Mouse (Mus musculus) gastrocnemius, postnatal 10 days (tissue): Measurements from ENCODE around the gene Agbl3. TPM values are rescaled to one million over a fixed set of nuclear protein-coding genes. Genes with fewer than 3 reads are reported as not detected.

Experiments used
- DNase-seq: peaks from one replicate; pipeline ENCODE4 v3.0.0; 2021; ENCODE audit warnings: mixed read lengths
- total RNA-seq, 2 experiments: library from RNA; stranded (reverse); gene quantifications; 2 replicates each; pipeline ENCODE4 v1.2.3; 2021

The Agbl3 gene
- total RNA-seq, 2 experiments from 2014 or later = 4.6 to 5.5 TPM

- DNase-seq = no peak
Observed at GRCm38 (mm10) chr6:34796881-34797280, 16.6 kb downstream of the Agbl3 start.

GRCm38 (mm10) chr6:34797887-34798286 lies 17.7 kb downstream of the Agbl3 start:
- DNase-seq = no peak

GRCm38 (mm10) chr6:34805582-34805981 lies 25.4 kb downstream of the Agbl3 start:
- DNase-seq = no peak

GRCm38 (mm10) chr6:34810651-34811050 lies 30.4 kb downstream of the Agbl3 start:
- no peak for DNase-seq

- DNase-seq = no peak
Observed at GRCm38 (mm10) chr6:34824406-34824805, 44.2 kb downstream of the Agbl3 start.

GRCm38 (mm10) chr6:34832352-34832751 lies 52.1 kb downstream of the Agbl3 start:
- no peak for DNase-seq

- no peak for DNase-seq
Observed at GRCm38 (mm10) chr6:34861546-34862053, 81.4 kb downstream of the Agbl3 start.

GRCm38 (mm10) chr6:34862381-34862780 lies 82.1 kb downstream of the Agbl3 start:
- peak; percentile 11 for DNase-seq

GRCm38 (mm10) chr6:34862791-34863403 lies 82.7 kb downstream of the Agbl3 start, which contains the start of gene Tmem140:
Gene Tmem140, plus strand, starts transcription at chr6:34863146.
- DNase-seq = peak; percentile 28

- DNase-seq = no peak
Observed at GRCm38 (mm10) chr6:34863786-34864514, 83.7 kb downstream of the Agbl3 start.

GRCm38 (mm10) chr6:34865213-34865612 lies 85.0 kb downstream of the Agbl3 start:
- no peak for DNase-seq

- no peak for DNase-seq
Observed at GRCm38 (mm10) chr6:34865711-34866593, 85.7 kb downstream of the Agbl3 start.

GRCm38 (mm10) chr6:34866786-34867185 lies 86.6 kb downstream of the Agbl3 start:
- DNase-seq = no peak

GRCm38 (mm10) chr6:34867301-34867994 lies 87.2 kb downstream of the Agbl3 start:
- DNase-seq = no peak

- DNase-seq = no peak
Observed at GRCm38 (mm10) chr6:34867995-34868350, 87.7 kb downstream of the Agbl3 start.

GRCm38 (mm10) chr6:34868507-34869217 lies 88.4 kb downstream of the Agbl3 start:
- DNase-seq = no peak

- no peak for DNase-seq
Observed at GRCm38 (mm10) chr6:34869225-34869915, 89.1 kb downstream of the Agbl3 start.

GRCm38 (mm10) chr6:34870136-34870535 lies 89.9 kb downstream of the Agbl3 start:
- no peak for DNase-seq

- no peak for DNase-seq
Observed at GRCm38 (mm10) chr6:34870724-34871123, 90.5 kb downstream of the Agbl3 start.

- DNase-seq = no peak
Observed at GRCm38 (mm10) chr6:34871929-34872328, 91.7 kb downstream of the Agbl3 start.

- peak; percentile 3 for DNase-seq
Observed at GRCm38 (mm10) chr6:34872871-34873270, 92.6 kb downstream of the Agbl3 start.
